Mouse (Mus musculus): ENCODE results near the gene Ndufs8. TPM values are rescaled to one million over a fixed set of nuclear protein-coding genes. Genes with fewer than 3 reads are reported as not detected.
A peak's percentile ranks its signal among the peaks of the same experiment; 100 is the strongest.

Gene Ndufs8
- total RNA-seq, 4 experiments from 2014 or later: 114 to 145 (median 126) TPM

DNA sequence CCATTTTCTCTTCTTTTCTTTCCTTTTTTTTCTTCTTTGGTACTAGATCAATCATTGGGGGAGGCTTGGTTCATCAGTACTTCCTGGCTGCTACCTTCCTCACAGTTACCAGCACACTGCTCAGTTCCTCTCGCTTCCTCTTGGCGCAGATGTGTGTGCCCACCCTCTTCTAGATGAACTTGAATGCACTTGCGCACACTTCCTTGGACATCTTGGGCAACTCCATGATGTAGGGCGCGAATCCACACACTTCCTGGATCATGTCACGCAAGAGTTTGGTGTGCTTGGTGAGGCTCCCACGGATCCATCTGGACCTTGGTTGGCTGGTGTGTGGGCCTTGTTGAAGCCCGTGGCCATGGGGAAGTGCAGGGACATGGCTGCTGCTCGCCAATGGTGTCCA is 19.1 kb upstream of the Ndufs8 start:
- DNase-seq (ENCODE audit: low spot score in 2 of 2): no peak

DNA sequence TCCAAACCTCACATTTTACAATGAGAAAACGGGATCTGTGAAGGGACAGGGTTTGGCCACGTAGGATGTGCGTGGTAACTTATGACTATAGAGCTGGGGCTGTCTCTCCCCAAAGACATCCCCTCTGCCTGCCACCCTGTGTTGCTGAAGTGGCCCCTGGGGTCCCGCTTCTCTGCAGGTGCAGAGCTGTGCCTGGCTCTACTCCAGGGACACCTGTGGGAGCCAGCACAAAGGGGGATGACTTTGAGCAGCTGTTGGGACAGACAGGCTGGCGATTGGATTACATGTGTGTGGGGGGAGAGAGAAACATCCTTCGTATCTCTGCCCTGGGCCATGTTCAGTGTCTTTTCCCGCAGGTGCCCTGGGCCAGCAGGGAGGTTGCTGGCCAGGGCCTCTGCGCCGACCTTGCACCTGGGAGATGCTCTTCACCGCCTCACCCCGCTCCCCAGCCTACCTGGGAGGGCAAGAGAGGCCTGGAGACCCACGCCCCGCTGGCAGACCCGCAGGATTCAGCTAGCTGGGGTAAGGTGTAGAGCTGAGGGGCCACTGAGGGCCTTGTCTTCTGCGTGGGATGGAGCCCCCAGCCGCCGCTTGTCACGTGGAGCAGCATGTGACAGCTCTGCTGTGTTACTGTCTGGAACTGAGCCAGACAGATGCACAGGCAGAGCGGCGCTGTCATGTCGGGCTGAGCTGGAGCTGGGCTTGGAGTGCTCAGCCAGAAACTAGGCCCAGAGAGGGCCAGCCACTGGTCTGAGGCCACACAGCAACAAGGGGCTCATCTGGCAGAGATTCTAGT is 17.9 kb upstream of the Ndufs8 start:
- DNase-seq (ENCODE audit: low spot score in 2 of 2): no peak

DNA sequence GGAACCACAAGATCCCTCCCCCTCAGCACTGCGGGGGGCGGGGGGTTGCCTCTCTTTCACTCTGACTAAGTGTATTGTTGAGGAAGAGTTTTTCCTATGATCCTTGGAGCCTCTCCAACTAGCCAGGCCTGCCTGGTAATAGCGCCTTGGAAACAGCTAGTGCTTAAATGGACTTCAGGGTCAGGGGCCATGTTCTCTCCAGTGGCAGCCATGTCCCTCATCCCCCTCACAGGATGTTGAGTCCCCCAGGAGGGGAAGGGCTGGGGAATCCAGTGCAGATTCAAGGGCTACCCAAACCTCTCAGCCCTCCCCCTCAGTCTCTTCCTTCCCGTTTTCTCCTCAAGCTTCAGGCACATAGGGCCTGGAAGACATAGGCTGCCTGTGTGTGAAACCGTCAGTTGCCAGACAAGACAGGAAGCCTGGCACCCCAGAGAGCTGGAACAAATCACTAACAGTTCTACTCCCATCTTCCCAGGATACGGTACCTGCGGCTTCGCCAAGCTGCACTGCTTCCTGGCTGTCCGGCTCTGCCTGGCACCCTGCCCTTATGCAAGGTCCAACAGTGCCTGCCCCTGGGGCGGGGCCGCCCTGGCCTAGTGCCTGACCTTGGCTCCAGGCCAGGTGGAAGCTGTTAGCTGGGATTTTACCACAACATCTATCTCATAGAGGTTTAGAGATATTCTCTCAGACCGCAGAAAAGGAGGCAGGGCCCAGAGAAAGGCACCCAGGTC is 16.8 kb upstream of the Ndufs8 start, which contains the start of gene Aldh3b1:
Aldh3b1 (minus strand) TSS at position 598 of the 731 bp plus-strand sequence.
- peak in 1 of 2 experiments; percentile 72 for DNase-seq (ENCODE audit: low spot score in 2 of 2)

DNA sequence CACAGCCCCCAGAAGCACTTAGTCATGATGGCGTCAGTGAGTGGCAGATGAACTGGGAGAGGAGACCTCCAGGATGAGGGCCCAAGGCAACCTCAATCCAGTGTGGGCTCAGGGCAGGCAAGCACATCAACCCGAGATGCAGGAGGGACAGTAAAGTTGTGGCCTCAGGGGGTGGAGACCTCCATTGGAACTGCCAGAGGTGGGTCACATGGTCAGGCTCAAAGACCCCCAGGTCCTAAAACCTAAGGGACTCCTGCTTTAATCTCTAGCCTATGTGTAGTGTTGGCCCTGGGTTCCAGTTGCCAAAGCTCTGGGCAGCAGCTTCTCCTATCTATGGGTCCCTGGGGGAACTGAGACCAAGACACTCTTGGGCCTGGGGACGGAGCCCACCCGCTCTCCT is 16.2 kb upstream of the Ndufs8 start:
- no peak for DNase-seq (ENCODE audit: low spot score in 2 of 2)

DNA sequence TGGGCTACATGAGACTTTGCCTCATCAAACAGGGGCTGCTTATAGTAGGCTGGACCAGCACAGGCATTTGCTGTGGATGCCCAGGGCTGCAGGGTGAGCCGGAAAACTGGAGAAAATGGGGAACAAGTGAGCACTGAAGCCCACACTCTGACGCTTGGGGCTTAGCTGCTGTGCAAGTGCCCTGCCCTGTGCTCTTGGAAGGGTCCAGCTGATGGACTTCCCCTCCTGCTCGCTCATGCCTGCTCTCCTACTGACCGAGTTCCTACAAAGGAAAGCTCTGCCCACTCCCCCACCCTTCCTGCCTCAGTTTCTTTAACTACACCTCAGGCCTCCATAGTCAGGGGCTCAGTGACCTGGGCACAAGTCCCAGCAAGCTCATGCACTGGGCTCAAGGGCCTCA is 15.4 kb upstream of the Ndufs8 start:
- no peak for DNase-seq (ENCODE audit: low spot score in 2 of 2)

DNA sequence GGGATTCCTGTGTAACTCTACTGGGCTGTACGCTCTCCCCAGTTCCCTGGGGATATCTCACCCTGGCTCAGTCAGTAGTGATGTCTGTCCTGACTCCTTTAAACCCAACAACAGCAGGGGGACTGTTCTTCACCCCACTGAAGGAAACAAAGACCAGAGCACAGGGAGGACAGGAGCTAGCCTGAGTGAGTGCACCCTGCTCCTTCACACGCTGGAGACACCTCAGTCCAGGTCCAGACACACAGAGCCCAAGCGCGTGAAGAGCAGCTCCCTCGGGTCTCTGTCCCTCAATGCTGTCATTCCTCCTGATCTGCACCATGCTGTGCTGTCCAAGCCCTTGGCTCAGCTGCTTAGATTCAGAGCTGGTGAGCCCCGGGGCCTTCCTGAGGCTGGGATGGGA is 14.1 kb upstream of the Ndufs8 start:
- DNase-seq (ENCODE audit: low spot score in 2 of 2): no peak

DNA sequence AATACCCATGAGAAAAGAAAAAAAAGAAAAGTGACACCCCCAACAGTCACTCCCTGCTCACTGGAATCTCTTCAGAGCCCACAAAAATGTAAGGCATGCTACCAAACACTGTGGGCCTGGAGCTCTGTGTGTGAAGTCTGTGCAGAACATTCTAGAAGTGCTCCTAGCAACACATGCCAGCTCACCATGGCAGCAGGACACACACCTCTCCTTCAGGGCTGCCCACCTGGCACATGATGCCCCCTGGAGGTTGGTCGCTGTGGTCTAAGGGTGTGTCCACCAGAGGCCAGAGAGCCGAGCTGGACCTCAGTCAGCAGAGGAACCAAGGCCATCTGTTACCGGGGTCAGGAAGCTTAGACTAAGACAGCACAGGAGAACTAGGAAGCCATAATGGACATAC is 13.7 kb upstream of the Ndufs8 start:
- DNase-seq (ENCODE audit: low spot score in 2 of 2): no peak

DNA sequence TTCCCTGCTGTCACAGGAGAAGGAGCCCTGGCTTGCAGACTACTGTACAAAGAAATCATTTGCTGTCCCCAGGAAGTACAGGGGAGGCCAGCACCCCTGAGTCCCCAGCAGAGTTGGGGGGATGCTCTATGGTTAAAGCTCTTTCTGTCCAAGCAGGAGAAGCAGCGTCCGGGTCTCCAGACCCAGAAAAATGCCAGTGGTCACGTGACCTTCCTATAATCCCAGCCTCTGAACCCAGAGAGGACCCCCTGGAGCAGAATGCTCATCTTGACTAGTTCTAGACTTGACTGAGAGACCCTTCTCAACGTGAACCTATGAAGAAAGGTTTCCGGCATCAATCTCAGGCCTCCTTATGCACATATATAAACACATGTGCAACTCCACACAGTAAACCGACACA is 13.3 kb upstream of the Ndufs8 start:
- DNase-seq (ENCODE audit: low spot score in 2 of 2): no peak

DNA sequence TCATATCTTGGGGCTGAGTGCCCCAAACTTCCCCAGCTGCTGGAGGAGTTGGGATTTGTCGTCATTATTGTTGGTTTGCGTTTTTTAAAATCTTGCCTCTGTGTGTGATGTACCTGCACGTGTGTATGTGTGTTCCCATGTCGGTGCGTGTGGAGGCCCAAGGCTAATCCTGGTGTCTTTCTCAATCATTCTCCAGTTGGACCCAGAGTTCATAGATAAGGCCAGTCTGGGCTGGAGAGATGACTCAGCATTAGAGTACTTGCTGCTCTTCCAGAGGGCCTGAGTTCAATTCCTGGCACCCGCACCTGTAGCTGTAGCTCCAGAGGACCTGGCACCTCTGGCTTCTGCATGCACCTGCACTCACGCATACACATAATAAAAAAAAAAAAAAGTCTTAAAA is 12.3 kb upstream of the Ndufs8 start:
- no peak for DNase-seq (ENCODE audit: low spot score in 2 of 2)

DNA sequence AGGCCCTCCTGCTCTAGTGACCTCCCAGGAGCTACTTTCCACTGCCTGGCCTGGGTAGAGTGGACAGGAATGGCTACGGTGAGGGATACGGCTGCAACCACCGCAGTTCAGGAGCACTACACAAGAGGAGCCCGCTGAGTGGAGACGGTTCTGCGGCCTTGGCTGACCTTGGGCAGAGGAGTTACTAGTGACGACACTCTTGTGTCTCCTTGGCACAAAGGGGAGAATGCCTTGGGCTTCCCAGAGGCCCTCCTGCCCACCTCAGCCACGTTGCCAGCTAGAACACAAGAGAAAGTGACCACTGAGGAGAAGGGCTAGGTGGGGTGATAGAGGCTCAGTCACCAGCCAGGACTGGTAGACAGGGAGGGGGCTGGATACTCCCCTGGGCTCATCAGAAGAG is 11.6 kb upstream of the Ndufs8 start:
- DNase-seq (ENCODE audit: low spot score in 2 of 2): no peak

DNA sequence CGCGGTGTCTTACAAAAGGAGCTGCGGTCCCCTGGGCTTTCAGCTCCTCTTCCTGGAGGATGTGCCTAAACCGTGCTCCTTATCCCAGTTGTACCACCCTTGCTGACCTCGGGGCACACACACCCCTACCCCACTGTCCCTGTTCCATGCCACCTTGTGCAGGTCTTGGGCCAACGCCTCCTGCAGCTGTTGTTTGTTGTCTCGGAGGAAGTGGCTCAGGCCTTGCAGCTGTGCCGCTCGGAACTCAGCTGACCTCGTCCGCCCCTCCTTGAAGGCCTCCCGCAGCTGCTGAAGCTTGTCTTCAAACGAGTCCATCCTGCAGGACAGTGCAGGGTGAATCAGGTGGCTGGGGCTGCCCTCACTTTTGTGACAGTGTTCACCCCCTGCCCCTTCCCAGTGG is 11.0 kb upstream of the Ndufs8 start:
- no peak for DNase-seq (ENCODE audit: low spot score in 2 of 2)

DNA sequence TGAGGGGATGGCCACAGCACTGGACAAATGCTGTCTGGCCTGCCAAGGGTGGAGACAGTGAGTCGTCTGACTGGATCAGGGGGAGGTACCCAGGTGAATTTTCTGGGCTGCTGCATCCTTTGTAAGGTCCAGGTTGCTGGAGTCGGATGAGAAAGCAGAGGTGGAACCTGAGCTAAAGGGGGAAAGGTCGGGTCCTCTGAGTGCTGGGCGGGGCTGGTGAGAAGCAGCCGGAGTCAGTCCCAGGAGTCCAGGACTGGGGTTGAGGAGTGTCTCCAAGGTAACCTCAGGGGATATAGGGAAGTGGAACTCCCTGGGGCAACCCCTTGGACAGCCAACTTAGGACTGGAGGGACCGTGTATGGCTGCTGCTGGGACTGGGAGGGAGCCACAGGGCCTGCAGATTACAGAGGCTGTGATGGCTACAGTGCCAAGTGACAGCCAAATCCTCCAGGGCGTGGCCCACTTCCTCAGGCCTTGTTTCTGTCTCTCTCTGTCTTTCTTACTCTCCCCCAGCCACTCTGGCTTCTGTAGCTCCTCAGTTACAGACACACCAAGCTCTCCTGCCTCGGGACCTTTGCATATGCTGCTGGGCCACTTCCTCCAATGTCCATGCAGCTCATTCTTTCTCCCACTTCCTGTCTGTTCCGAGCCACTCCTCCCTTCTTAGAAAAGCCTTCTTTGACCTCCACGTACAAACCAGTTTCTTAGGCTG is 10.2 kb upstream of the Ndufs8 start:
- DNase-seq (ENCODE audit: low spot score in 2 of 2): no peak

DNA sequence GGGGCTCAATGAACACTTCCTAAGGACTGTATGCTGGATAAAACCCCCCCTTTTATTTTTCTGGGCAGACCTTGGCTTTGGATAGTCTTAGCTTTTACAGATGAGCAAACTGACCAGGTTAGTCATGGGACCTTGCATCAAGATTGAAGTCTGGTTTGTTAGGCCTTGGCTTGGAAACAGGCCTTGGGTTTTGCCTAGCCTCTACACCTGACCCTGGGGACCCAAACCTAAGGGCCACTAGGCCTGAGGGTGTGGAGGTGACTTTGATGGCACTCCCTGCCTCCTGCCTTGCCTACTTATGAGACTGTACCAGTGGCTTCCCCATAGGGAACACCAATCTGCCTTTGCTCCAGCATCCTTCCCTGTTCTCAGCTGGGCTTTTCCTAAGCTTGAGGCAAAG is 7.4 kb upstream of the Ndufs8 start:
- DNase-seq (ENCODE audit: low spot score in 2 of 2): no peak

DNA sequence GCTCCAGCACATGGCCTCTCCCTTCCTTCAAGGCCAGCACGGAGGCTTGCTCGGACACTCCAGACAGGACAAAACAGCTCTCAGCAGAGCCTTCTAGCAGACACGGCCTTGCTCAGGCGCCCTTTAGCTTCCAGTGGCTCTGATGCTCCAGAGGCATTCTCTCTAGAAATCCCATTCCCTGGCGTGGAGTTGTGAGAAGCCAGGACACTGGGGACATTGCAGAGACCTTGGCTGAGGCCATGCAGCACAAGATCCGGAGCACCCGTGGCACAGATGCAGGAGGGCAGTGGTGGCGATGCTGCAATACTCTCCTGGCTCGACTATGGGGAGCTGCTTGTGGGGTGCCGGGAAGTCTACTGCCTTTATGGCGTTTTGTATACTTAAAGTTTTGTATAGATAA is 4.2 kb upstream of the Ndufs8 start:
- no peak for DNase-seq (ENCODE audit: low spot score in 2 of 2)

DNA sequence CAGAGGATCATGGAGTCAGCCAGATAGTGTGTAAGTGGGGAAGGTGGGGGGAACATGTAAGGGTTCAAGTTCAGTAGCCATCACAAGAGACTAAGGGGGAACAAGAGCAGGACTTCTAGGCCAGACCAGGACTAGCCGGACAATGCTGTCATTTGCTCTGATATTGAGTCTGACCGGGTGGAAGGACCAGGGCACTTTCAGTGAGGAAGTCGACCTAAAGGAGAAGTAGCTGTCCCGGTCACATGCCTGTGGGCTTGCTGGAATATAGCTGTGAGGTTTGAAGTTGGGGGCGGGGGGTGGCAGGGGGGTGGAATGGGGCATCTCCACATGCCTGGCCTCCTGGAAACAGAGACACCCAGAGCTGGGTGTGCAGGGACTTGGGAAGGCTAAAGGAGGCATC is 2.0 kb upstream of the Ndufs8 start:
- DNase-seq (ENCODE audit: low spot score in 2 of 2): no peak

DNA sequence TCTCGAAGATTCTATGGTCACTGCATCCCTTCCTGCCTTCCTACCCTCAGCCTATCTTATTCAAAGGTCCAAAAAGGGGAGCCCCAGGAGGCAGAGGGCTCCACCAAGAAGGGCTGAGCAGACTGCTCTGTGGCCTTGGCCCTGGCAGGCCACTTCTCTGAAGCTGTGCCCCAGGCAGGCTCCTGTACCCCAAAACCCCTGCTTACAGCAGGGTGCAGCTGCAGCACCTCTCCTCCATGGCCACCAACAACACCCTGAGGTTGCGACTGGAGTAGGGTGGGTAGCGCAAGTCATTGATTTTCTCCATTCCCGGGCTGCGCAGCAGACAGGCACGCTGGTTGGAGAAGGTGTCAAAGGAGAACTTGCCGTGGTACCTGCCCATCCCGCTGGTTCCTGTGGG is 1.1 kb upstream of the Ndufs8 start:
- no peak for DNase-seq (ENCODE audit: low spot score in 2 of 2)

DNA sequence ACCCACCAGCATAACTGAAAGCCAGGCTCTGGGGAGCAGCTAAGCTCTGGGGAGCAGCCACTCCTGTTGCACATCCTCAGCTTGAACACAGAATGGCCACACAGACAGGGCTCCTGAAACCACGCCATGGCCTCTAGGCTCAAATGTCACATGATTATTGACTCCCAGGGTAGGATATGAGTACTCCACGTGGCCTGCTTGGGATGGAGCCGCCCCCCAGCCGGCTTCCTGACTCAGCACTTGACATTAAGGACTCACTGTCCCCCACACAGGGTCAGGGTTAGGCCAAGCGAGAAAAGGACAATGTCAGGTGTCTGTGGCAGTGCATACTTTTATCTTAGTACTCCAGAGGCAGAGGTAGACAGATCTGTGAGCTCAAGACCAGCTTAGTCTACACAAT is 2.4 kb downstream of the Ndufs8 start:
- DNase-seq (ENCODE audit: low spot score in 2 of 2): no peak

DNA sequence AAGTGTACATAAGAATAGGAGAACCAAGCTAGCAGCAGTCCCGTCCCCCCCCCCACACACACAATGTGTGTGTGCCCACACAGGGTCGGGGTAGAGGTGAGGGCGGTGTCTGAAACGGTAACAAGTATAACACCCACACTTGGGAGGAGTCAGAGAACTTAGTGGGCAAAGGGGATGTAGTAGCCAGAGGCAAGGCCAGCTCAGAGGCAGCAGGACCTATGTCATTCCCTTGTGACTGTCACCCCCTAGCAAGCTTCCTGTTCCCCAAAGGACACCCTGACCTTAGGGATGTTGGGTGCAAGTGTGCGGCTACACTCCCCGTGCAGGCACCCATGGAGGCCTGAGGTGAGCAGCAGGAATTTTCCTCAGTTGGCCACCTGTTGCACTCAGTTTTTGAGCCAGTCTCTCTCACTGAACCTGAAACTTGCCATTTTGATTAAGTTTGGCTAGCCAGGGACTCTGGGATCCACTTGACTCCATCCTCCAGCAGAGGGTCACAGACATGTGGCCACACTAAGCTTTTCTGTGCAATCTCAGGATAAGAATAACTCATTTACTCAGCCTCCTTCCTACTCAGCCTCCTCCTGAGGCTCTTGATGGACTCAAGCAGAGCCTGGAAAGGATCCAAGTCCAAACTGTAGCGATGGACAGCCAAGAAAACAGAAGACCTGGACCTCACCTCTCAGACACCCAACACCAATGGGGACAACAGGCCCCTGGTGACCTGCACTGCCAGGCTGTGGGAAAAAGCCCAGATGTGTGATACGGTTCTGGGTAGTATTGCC is 4.5 kb downstream of the Ndufs8 start:
- no peak for DNase-seq (ENCODE audit: low spot score in 2 of 2)

DNA sequence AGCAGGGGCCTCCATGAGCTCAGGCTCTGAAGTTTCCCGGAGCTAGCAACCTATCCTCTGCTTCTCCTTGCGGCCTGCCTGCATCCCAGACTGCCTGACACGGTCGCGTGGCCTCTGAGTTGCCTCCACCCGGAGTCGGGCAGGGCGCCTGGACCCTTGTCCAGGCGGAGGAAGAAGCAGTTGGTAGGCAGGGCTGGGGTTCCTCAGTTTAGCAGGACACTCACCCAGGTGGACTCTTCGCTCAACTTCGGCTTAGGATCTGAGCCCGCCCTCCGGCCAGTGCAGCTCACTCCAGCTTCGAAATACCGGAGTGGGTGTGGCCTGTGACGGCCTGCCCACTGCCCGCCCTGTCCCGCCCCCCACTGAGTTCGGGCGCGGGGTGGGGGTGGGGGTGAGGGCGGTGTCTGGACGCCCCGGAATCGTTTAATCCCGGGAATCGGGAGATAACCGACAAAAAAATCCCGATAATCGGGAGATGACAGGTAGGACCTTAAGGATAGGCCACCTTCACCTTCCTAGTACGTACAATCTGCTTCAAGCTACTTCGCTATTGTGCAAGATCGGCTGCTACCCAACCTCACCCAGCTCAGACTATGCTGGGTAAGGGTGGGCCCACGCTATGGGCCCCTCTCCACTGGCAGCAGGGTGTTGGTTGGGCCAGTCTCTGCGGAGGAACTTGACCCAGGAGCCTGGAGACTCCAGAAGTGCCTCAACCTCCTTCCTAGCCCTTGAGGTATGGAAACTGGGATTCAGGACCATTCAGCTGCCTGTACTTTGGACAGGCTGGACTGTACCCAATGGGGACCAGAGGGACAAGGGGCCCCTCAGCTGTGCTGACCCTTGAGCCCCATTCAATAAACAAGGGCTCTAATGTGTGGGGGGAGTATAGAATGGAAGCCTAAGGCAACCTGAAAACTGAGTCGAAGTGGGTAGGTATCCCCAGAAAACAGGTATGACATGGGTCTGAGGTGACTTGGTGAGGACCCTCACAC is 5.5 kb downstream of the Ndufs8 start, which contains the start of gene Tcirg1:
Tcirg1 (minus strand) TSS at position 339 of the 992 bp plus-strand sequence.
- peak in 1 of 2 experiments; percentile 51 for DNase-seq (ENCODE audit: low spot score in 2 of 2)

DNA sequence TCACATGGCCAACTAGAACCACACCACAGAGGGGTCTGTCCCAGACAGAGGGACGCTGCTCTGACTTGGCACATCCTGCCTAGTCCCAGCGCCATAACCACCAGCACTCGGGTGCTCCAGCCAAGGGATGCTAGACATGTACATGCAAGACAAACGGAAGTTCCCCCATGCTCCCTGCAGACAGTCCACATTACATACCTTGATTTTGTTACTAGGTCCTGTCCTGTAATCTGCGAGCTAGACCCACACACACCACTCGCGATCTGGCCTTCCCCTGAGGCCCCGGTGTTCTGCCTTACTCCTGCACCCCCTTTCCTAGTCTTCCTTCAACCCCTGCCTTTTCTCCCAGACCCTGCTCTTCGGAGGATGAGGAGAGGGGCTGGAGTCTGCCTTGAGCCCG is 6.2 kb downstream of the Ndufs8 start:
- DNase-seq (ENCODE audit: low spot score in 2 of 2): no peak
